Mouse (Mus musculus): ENCODE data around the gene S1pr4. TPM values are rescaled to one million over a fixed set of nuclear protein-coding genes. Genes with fewer than 3 reads are reported as not detected.
A peak's percentile ranks its signal among the peaks of the same experiment; 100 is the strongest.

The S1pr4 gene
- polyA plus RNA-seq, 1 experiment = not detected

- no peak for TF ChIP-seq MYOG (IDR thresholded peaks at IDR 0.05; ENCODE audit: control insufficient read depth in 1 of 3, insufficient read depth in 1 of 3, insufficient read length in 2 of 3, low read depth in 2 of 3)
- no peak for TF ChIP-seq POLR2A (IDR thresholded peaks at IDR 0.05; ENCODE audit: insufficient read length, low read depth)
- TF ChIP-seq POLR2AphosphoS2 (IDR thresholded peaks at IDR 0.05; ENCODE audit: insufficient read length, low read depth) = no peak
- no peak for TF ChIP-seq SRF (IDR thresholded peaks at IDR 0.05; ENCODE audit: control insufficient read depth, insufficient read length, low read depth)
- Histone ChIP-seq H3K36me3 (ENCODE audit: control insufficient read depth, insufficient read depth) (no peaks in the 10 kb centered on the region), H3K79me2 (ENCODE audit: control insufficient read depth, insufficient read depth) (no peaks in the 10 kb centered on the region), H3K27me3 (ENCODE audit: control insufficient read depth, insufficient read depth, insufficient read length) (peaks cover 14% of the 10 kb centered on the region), H3K4me2 (ENCODE audit: low read depth) (no peak overlapping the region), H3K4me3 (no peak overlapping the region), H3ac (ENCODE audit: control insufficient read depth, insufficient read length) (no peak overlapping the region)
Measured at GRCm38 (mm10) chr10:81485479-81486018, 14.4 kb downstream of the S1pr4 start.

GRCm38 (mm10) chr10:81485060-81485449 is 14.9 kb downstream of the S1pr4 start:
- Histone ChIP-seq H3K36me3 (ENCODE audit: control insufficient read depth, insufficient read depth) (no peaks in the 10 kb centered on the region), H3K79me2 (ENCODE audit: control insufficient read depth, insufficient read depth) (no peaks in the 10 kb centered on the region), H3ac (ENCODE audit: control insufficient read depth, insufficient read length) (no peak overlapping the region), H3K4me3 (no peak overlapping the region), H3K4me2 (ENCODE audit: low read depth) (no peak overlapping the region), H3K27me3 (ENCODE audit: control insufficient read depth, insufficient read depth, insufficient read length) (peaks cover 14% of the 10 kb centered on the region)
- TF ChIP-seq MYOG (IDR thresholded peaks at IDR 0.05; ENCODE audit: control insufficient read depth in 1 of 3, insufficient read depth in 1 of 3, insufficient read length in 2 of 3, low read depth in 2 of 3) = no peak
- no peak for TF ChIP-seq TCF3 (IDR thresholded peaks at IDR 0.05; ENCODE audit: insufficient read length, low read depth)
- no peak for TF ChIP-seq CEBPB (IDR thresholded peaks at IDR 0.05; ENCODE audit: insufficient read depth, poor library complexity, severe bottlenecking)
- TF ChIP-seq E2F4 (IDR thresholded peaks at IDR 0.05; ENCODE audit: insufficient read depth) = no peak
- TF ChIP-seq MYOD1 (IDR thresholded peaks at IDR 0.05; ENCODE audit: control insufficient read depth in 1 of 3, insufficient read length in 2 of 3, low read depth in 2 of 3) = no peak
- no peak for TF ChIP-seq POLR2AphosphoS2 (IDR thresholded peaks at IDR 0.05; ENCODE audit: insufficient read length, low read depth)
- TF ChIP-seq MAX (IDR thresholded peaks at IDR 0.05; ENCODE audit: low read depth) = no peak
- TF ChIP-seq TCF12 (IDR thresholded peaks at IDR 0.05; ENCODE audit: insufficient read depth, poor library complexity, severe bottlenecking) = no peak
- no peak for TF ChIP-seq POLR2A (IDR thresholded peaks at IDR 0.05; ENCODE audit: insufficient read length, low read depth)
- no peak for TF ChIP-seq USF1 (IDR thresholded peaks at IDR 0.05; ENCODE audit: low read depth)
- no peak for TF ChIP-seq SRF (IDR thresholded peaks at IDR 0.05; ENCODE audit: control insufficient read depth, insufficient read length, low read depth)
- no peak for TF ChIP-seq REST (IDR thresholded peaks at IDR 0.05; ENCODE audit: insufficient read depth, insufficient read length)

- H3ac ChIP-seq (ENCODE audit: control insufficient read depth, insufficient read length) = no peak overlapping the region
- peaks cover 14% of the 10 kb centered on the region for H3K27me3 ChIP-seq (ENCODE audit: control insufficient read depth, insufficient read depth, insufficient read length)
- TF ChIP-seq USF1 (IDR thresholded peaks at IDR 0.05; ENCODE audit: low read depth) (no peak), E2F4 (IDR thresholded peaks at IDR 0.05; ENCODE audit: insufficient read depth) (no peak), CEBPB (IDR thresholded peaks at IDR 0.05; ENCODE audit: insufficient read depth, poor library complexity, severe bottlenecking) (no peak), TCF3 (IDR thresholded peaks at IDR 0.05; ENCODE audit: insufficient read length, low read depth) (no peak), POLR2AphosphoS2 (IDR thresholded peaks at IDR 0.05; ENCODE audit: insufficient read length, low read depth) (peak; percentile 14), MYOG (IDR thresholded peaks at IDR 0.05; ENCODE audit: control insufficient read depth in 1 of 3, insufficient read depth in 1 of 3, insufficient read length in 2 of 3, low read depth in 2 of 3) (peak in 1 of 3 experiments; percentile 41), MYOD1 (IDR thresholded peaks at IDR 0.05; ENCODE audit: control insufficient read depth in 1 of 3, insufficient read length in 2 of 3, low read depth in 2 of 3) (peak in 2 of 3 experiments; percentile 41 to 47), POLR2A (IDR thresholded peaks at IDR 0.05; ENCODE audit: insufficient read length, low read depth) (no peak)
- H3K36me3 ChIP-seq (ENCODE audit: control insufficient read depth, insufficient read depth) = no peaks in the 10 kb centered on the region
- no peaks in the 10 kb centered on the region for H3K79me2 ChIP-seq (ENCODE audit: control insufficient read depth, insufficient read depth)
- H3K4me3 ChIP-seq = no peak overlapping the region
- no peak overlapping the region for H3K4me2 ChIP-seq (ENCODE audit: low read depth)
Measured at GRCm38 (mm10) chr10:81484441-81485059, 15.4 kb downstream of the S1pr4 start.

GRCm38 (mm10) chr10:81483983-81484382 is 15.9 kb downstream of the S1pr4 start:
- Histone ChIP-seq H3K79me2 (ENCODE audit: control insufficient read depth, insufficient read depth) (no peaks in the 10 kb centered on the region), H3K36me3 (ENCODE audit: control insufficient read depth, insufficient read depth) (no peaks in the 10 kb centered on the region), H3K4me2 (ENCODE audit: low read depth) (no peak overlapping the region), H3K27me3 (ENCODE audit: control insufficient read depth, insufficient read depth, insufficient read length) (peaks cover 14% of the 10 kb centered on the region), H3ac (ENCODE audit: control insufficient read depth, insufficient read length) (no peak overlapping the region), H3K4me3 (no peak overlapping the region)
- no peak for TF ChIP-seq REST (IDR thresholded peaks at IDR 0.05; ENCODE audit: insufficient read depth, insufficient read length)

GRCm38 (mm10) chr10:81482533-81482889 is 17.4 kb downstream of the S1pr4 start, which contains the start of gene Celf5:
Celf5 (minus strand) TSS chr10:81482709.
- H3K4me3 ChIP-seq = no peak within 1 kb of the TSS
- TF ChIP-seq E2F4 (IDR thresholded peaks at IDR 0.05; ENCODE audit: insufficient read depth) (no peak), CEBPB (IDR thresholded peaks at IDR 0.05; ENCODE audit: insufficient read depth, poor library complexity, severe bottlenecking) (no peak), MYOG (IDR thresholded peaks at IDR 0.05; ENCODE audit: control insufficient read depth in 1 of 3, insufficient read depth in 1 of 3, insufficient read length in 2 of 3, low read depth in 2 of 3) (peak in 1 of 3 experiments; percentile 14)
- peaks cover 14% of the 10 kb centered on the region for H3K27me3 ChIP-seq (ENCODE audit: control insufficient read depth, insufficient read depth, insufficient read length)

More at GRCm38 (mm10) chr10:81482533-81482889, 17.4 kb downstream of the S1pr4 start, which contains the start of gene Celf5:
- H3ac ChIP-seq (ENCODE audit: control insufficient read depth, insufficient read length) = no peak within 1 kb of the TSS
- H3K79me2 ChIP-seq (ENCODE audit: control insufficient read depth, insufficient read depth) = no peaks in the 10 kb centered on the region
- H3K4me2 ChIP-seq (ENCODE audit: low read depth) = peak within 1 kb of the TSS; percentile 66
- no peaks in the 10 kb centered on the region for H3K36me3 ChIP-seq (ENCODE audit: control insufficient read depth, insufficient read depth)

All from myocyte (in vitro differentiated cells).